Mouse (Mus musculus): ENCODE measurements around the gene Tarbp1.
A peak's percentile ranks its signal among the peaks of the same experiment; 100 is the strongest.
"Not testable (repeated sequence)": the region's sequence is repeated elsewhere in the genome, so short reads cannot be mapped to it uniquely, and the experiment has no call there.

The Tarbp1 gene

GRCm38 (mm10) chr8:126494160-126495110 lies 19.6 kb upstream of the Tarbp1 start:
- DNase-seq (ENCODE audit: low read depth, low spot score), result no peak

DNA sequence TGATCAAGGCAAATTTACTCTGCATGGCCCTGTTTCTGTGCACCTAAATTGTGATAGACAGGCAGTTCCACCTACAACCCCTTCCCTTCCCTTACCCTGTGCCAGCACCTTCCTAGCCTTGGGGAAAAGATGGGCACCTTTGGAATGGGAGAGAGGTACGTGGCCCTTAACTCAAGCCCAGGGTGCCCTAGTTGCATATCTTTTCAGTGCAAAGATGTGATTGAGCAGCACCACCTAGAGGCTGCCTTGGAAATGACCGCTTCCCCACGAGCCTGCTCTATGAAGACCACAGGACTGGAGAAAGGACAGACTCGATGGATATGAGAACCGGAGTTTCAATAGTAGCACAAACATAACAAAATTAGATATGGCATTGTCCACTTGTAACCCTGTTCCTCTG lies 8.1 kb upstream of the Tarbp1 start:
- DNase-seq (ENCODE audit: low read depth, low spot score), result no peak

GRCm38 (mm10) chr8:126482348-126482720 lies 7.5 kb upstream of the Tarbp1 start:
- no peak for DNase-seq (ENCODE audit: low read depth, low spot score)

GRCm38 (mm10) chr8:126481494-126482347 lies 6.9 kb upstream of the Tarbp1 start:
- no peak for DNase-seq (ENCODE audit: low read depth, low spot score)

- no peak for DNase-seq (ENCODE audit: low read depth, low spot score)
These were observed 5.5 kb upstream of the Tarbp1 start for GRCm38 (mm10) chr8:126480366-126480765.

- DNase-seq (ENCODE audit: low read depth, low spot score), result no peak
These were observed 3.8 kb upstream of the Tarbp1 start for GRCm38 (mm10) chr8:126478714-126479113.

DNA sequence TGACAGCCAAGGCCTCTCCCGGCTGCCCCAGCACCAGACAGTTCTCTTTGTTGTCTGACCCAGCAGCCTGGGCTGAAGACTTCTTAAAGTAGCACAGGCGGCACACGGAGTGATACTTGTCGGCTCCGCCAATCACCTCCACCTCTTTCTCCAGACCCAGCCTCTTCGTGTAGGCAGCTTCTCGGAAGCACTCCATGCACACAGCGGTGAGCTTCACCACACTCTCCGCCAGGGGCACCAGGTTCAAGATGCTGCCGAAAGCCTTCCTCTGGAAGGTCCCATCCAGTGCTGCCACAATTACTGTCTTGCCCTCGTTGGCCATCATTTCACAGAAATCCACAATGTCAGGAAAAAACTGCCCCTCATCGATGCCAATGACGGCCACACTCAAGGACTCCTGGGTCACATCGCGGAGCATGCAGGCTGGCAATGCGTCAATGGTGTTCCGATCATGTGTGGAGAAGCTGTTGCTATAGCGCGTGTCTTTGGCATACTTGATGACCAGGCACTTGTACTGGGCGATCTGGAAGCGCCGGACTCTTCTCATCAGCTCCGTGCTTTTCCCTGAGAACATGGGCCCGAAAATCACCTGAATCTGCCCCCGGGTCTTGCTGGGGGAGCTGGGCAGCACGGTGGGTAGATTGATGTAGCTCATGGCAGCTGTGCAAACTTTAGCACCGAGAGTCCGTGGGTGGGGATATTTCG lies 1.4 kb upstream of the Tarbp1 start:
- DNase-seq (ENCODE audit: low read depth, low spot score), result not testable (repeated sequence)

DNA sequence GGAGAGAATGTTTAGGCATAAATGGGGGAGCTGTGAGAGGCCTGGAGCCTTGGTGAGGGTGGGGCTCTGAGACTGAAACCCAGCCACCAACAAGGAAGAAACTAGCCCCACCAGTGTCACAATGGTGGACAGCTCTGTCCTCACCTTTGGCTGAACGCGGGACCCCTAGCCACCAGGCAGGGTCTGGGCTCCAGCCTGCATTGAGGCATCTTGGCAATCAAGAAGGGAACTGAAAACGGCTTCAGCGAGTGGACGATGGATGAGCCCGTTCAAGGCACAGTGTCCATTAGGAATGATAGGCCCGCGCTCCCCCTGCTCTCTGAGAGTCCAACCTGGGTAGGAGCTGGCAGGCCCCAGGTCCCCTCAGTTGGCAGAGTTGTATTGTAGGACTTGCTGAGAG lies 873 bp upstream of the Tarbp1 start:
- not testable (repeated sequence) for DNase-seq (ENCODE audit: low read depth, low spot score)

DNA sequence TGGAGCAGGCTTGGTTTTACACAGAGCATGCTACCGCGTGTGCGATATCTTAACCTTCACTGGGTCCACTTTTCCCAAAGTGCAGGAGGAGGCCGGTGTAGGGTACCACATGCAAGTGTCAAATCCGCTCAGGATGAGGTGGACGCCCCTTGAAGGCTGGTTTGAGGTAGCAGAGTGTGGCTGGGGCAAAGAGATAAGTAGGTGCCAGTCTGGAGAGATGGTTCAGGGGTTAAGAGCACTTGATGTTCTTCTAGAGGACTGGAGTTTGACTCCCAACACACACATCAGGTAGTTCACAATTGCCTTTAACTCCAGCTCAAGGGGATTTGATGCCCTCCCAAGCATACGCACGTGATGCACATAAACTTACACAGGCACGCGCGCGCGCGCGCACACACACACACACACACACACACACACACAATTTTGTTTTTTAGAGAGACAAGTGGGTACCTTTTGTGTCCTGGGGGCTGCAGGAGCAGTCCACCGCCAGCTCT lies 1.0 kb downstream of the Tarbp1 start:
- no peak for DNase-seq (ENCODE audit: low read depth, low spot score)

- no peak for DNase-seq (ENCODE audit: low read depth, low spot score)
These were observed 10.8 kb downstream of the Tarbp1 start for GRCm38 (mm10) chr8:126464071-126464470.

DNA sequence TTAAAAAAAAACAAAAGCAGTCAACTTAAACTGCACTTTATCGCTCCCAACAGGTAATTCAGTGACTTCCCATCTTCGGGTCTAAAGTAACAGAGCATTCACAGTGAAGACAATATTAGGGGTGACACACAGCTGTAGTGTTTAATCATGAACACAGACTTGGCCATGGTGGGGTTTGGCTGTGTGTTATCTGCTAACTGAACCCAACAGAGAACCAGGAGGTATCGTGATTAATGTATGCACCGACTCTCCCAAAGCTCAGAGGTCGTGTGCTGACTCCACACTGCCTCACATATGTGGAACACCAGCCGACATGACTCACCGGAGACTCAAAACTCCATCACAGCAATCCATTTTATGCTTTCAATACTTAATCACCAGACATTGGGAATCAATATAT lies 13.1 kb downstream of the Tarbp1 start:
- no peak for DNase-seq (ENCODE audit: low read depth, low spot score)

GRCm38 (mm10) chr8:126460274-126460673 lies 14.6 kb downstream of the Tarbp1 start:
- no peak for DNase-seq (ENCODE audit: low read depth, low spot score)

DNA sequence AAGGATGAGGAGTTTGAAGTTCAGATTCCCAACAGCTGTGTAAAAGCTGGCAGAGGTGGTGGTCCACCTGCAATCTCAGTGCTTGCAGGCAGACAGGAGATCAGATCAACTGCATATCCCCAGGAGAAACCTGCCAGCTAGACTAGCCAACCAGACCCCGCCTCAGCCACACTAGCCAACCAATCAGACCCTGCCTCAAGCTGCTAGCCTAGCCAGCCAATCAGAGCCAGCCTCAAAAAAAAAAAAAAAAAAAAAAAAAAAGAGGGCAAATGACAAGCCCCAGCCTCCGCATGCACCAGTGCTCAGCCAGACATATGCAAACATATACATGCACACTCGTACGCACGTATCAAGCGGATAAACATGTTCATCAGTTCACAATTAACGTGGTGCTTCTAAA lies 19.5 kb downstream of the Tarbp1 start:
- no peak for DNase-seq (ENCODE audit: low read depth, low spot score)

DNA sequence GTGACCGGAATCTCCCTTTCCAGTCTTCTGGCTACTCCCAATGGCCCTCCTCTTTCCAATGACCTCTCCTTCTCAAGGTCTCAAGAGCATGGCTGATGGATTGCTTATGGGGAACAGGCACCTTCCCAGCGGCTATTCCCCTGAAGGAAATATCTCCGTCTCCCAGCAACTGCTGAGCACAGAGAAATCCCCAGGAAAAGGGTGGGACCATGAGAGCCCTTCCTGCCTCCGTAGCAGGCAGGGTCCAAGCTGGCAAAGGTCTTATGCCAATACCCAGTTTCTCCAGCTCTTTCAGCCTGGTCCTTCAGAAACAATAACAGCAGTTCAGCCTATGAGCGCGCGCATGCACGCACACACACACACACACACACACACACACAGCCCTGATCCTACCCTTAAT lies 23.7 kb downstream of the Tarbp1 start:
- DNase-seq (ENCODE audit: low read depth, low spot score), result no peak

DNA sequence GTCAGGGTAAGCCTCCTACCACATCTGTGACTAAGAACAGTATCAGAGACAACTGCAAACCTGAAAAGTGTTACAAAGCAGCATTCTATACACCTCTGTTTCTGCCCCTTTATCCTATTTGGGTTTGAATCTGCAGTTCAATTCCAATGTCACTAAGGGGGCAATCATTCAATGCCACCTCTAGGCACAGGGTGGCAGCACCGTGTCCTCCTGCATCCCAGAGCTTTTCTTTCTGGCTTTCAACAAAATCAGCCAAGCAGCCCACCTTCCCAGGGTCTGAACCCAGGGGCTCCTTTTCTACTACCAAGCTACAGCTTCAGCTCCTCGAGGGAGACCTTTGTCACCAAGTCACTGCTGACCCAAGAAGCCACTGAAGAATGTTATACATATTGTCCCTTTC lies 35.9 kb downstream of the Tarbp1 start:
- no peak for DNase-seq (ENCODE audit: low read depth, low spot score)

GRCm38 (mm10) chr8:126433827-126434226 lies 41.0 kb downstream of the Tarbp1 start:
- DNase-seq (ENCODE audit: low read depth, low spot score), result no peak

- DNase-seq (ENCODE audit: low read depth, low spot score), result no peak
These were observed 45.2 kb downstream of the Tarbp1 start for GRCm38 (mm10) chr8:126429635-126430034.

GRCm38 (mm10) chr8:126424946-126425345 lies 49.9 kb downstream of the Tarbp1 start:
- DNase-seq (ENCODE audit: low read depth, low spot score), result no peak

DNA sequence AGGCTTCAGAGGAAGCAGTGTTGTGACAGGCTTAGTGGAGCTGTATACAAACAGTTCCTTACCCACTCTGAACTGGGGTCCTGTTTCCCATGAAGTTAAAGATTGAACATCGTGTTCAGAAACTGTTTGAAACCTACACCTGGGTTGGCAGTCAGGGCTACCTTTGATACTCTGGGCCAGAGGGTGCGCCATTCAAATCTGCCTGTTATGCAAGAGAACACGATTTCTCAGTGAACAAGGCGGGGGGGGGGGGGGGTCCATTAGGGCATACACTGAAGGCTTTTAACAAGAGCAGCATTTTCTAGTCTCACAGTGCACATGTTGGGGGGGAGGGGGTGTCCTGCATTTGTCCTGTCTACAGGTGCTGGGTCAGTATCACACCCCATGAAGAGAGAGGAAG lies 50.7 kb downstream of the Tarbp1 start:
- no peak for DNase-seq (ENCODE audit: low read depth, low spot score)

DNA sequence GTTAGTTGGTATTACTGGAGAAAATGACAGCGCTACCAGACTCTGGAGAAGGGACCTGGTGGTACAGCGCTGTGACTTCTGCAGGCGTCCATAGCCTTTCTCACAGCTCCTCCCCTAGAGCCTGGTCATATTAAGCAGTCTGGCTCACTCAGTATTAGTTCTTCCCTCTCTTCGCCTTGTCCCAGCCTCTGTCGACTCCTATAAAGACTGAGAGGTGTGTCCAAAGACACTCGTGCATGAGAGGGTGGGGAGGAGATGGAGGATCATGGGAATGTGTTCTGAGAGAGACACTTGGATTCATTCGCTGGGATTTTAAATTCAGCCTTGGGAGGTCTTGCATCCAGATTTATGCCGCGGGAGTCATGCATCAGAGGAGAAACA lies 52.0 kb downstream of the Tarbp1 start:
- DNase-seq (ENCODE audit: low read depth, low spot score), result peak; percentile 19

GRCm38 (mm10) chr8:126422174-126422919 lies 52.5 kb downstream of the Tarbp1 start, which contains the start of gene Coa6:
Coa6 (plus strand) TSS chr8:126422515.
- peak; percentile 97 for DNase-seq (ENCODE audit: low read depth, low spot score)
